Mouse (Mus musculus) thymus, postnatal 0 days (tissue): ENCODE results near the gene Bpifa6. TPM values are rescaled to one million over a fixed set of nuclear protein-coding genes. Genes with fewer than 3 reads are reported as not detected.
"Not testable (repeated sequence)": the region's sequence is repeated elsewhere in the genome, so short reads cannot be mapped to it uniquely, and the experiment has no call there.

ENCODE experiments used
- DNase-seq: peaks from one replicate; pipeline ENCODE4 v3.0.0-alpha.2; 2015; ENCODE audit warnings: low spot score
- polyA plus RNA-seq: library from polyadenylated mRNA; unstranded; fragments of >200 nt; fragmentation: Nextera tagmentation; extraction: Ambion mirVana; gene quantifications from 2 replicates; pipeline ENCODE4 v1.2.1, GENCODE M21; 2015

The Bpifa6 gene
- 0.10 and 0.17 TPM in 2 replicates for polyA plus RNA-seq

DNA sequence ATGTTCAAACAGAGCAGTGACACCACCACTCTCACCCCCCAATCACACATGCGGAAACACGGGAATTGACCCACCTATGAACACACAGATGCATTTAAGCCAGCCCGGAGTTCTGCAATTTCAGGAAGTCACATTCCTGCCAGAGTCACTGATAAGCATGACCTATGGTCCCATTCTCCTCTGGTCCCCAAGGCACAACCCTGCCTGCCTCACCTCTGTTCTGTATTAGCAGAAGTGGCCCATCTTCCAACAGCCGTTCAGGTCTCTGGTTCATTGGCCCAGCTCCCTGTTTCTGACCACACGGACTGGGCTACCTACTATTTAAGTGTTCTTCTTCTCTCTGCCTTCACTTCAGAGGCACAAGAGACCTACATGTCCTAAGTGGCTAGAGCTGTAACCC is at the start of gene Bpifa6:
Bpifa6 (plus strand) TSS at position 364 of the 400 bp plus-strand sequence.
- DNase-seq = no peak

DNA sequence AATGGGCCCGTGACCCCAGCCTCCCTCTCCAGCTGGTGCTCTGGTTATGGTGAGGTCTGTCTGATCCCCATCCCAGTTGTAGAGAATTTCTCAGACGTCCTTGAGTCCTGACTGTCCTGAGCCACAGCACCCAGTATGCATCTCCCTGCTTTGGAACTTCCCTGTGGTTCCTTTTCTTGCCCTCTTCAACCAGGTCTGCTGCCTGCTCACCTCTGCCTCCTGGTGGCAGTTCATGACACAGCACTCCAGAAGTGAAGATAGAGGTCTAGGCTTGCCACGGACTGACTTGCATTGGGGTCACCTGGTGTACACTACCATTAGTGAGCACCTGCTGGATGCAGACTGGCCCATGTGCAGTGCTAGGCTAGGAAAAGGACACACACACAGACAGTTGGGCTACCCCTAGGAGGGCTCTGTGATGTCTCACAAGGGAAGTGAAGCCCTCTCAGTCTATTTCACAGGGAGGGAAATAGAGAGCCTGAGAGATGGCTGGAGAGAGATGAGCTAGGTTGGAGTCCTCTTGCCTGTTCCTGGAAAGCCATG is 44.8 kb upstream of the Bpifa6 start:
- DNase-seq = peak; percentile 52

DNA sequence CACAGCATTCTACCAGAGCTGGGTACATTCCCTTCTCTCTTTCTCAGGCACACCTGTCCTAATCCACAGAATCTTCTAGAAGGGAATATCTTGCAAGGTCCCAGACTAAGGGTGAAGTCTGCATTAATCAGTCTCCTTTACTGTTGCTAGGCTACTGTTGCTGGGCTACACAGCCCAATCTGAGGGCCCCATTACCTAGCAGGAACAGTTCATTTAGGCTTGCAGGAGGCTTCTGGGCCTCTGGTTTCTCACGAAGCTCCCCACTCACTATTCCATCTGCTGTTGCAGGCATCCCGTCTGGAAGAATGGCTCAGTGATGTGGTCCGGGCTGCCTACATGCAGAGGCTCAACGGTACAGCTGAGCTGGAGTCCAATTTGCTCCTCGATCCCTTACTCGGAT is 43.6 kb upstream of the Bpifa6 start:
- no peak for DNase-seq

DNA sequence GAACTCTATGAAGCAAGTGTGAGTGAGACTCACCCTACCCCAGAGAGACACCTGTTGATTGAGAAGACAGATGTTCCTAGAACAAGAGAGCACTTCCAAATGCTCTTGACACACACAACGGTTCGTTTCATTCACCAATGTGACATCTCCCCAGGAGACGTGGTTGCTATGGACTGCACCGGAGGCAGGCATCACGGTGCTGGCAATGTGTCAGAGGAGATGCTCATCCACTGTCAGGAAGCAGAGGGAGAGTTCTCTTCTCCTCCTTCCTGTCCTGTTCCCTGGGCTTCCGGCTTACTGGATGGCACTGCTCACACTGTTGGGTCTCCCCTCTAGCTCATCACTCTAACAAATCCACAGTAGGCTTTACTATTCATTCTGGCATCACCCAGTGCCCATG is 41.4 kb upstream of the Bpifa6 start:
- no peak for DNase-seq

DNA sequence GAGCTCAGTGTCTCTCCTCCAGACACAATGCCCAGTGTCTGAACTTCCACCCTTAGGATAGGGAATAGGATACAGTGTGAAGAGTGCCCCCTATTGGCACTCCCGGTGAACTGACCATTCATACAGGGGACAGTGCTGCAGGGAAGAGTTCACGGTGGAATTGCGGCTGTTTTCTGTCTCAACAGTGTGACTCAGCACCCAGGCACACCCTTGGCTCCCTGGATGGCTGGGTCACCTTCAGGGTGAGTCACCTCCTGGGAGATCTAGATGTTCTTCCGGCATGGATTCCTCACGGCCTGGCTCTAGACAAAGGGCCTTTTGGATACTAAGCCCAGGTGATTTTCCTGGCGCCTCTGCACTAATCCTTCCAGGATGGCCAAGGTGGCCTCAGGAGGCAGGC is 39.4 kb upstream of the Bpifa6 start:
- DNase-seq = no peak

DNA sequence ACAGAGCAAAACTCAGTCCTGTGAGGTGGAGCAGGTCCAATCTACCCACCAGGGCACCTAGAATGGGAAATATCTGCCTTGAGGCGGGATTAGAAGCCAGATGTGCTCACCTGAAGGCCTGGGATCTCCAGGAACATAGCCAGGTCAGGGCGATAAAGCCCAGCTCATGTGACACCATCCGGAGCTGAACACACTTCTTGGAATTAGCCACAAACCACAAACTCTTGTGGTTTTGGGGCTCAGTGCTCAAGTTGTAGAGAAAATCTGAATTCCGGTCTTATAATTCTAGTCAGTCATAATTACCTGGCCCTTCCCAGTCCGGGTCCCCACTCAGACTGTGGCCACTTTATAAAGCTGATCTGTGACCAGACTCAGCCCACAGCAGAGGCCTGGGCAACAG is 36.9 kb upstream of the Bpifa6 start, which contains the start of gene Bpifb4:
Bpifb4 (plus strand) TSS at position 370 of the 400 bp plus-strand sequence.
- DNase-seq = no peak

DNA sequence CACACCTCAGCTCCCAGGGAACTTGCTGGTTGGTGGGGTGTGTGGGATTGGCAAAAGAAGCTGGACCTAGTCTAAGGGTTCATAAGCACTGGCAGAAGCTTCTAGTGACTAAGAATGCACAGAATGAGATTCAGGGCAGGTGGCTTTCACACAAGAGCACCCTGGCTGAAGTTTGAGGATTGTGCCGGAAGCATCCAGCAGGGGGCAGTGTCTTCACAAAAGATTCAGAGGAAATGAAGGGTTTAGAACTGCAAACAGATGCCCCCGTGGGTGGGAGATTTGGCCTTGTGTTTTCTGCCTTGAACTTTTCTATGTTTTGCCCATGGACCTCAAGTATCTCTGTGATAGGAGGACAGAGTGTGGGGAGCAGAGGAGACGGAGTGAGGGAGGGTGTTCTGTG is 31.2 kb upstream of the Bpifa6 start:
- peak; percentile 59 for DNase-seq

DNA sequence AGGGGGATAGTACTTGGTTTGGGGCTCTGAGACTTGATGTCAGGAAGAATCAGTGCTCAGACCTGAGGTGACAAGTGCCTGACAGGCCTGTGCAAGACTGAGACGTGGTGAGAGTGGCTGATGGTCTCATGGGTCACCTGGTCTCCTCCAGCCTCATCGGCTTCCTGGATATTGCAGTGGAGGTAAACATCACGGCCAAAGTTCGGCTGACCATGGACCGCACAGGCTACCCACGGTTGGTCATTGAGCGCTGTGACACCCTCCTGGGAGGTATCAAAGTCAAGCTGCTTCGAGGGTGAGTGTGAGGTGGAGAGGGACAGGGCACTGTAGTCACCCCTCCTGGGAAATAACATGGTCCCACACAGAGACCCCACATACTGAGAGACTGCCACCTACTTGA is 30.2 kb upstream of the Bpifa6 start:
- no peak for DNase-seq

DNA sequence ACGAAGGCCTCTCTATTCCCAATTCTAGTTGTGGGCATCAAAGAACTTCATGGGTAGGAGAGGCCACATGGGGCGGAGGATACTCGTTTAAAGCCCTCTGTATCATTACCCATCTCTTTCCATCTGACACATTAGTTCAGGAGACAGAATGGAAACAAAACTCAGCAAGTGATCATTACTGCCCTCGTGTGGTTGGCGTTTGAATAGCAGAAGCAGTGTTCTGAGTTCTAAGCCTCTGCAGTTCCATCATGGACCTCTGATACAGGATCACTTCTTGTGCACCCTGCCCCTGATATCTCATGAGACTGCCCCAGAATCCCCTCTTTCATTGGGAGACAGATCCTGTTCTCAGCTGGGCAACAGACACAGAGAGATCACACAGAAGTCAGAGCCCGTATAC is 21.8 kb upstream of the Bpifa6 start:
- DNase-seq = peak; percentile 64

DNA sequence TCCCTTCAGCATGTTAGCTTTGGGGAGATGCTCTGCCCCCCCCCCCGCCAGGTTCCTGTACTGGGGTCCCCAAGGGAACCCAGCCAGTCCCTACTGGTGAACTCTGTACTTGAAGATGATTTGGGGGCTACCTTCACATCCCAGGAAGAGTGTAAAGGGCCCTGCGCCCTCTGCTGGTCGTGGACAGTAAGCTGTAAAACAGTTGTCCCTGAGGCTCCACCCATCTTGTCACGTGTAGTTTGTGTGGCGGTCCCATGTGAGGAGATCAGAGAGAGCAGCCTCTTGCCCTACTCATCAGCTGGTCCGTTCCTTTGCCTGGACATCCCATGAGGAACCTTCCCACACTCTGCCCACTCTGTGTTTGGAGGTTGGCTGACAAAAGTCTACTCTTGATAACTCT is 20.9 kb upstream of the Bpifa6 start:
- DNase-seq = peak; percentile 77

DNA sequence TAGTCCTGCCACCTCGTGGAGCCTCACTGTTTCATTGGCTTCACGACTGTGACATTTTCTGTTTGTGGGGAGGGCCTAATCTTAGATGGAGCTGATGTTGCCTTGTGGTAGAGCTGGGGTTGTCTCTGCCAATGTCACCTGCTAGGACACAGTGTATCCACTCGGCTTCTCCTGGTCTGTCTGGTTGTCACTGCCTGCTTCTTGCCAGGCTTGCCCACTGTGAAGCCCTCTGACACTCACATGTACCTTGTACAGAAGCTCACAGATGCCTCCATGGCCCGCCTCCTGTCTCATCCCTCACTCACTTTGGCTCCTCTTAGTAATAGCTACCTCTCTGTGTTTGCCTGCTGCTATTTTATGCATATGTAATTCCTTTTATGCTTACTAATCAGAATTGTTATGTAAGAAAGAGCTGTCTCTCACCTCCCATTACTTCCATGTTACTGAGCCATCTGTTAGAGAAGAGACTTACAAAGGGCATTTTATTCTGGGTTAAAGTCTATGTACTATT is 11.9 kb upstream of the Bpifa6 start:
- DNase-seq = no peak

DNA sequence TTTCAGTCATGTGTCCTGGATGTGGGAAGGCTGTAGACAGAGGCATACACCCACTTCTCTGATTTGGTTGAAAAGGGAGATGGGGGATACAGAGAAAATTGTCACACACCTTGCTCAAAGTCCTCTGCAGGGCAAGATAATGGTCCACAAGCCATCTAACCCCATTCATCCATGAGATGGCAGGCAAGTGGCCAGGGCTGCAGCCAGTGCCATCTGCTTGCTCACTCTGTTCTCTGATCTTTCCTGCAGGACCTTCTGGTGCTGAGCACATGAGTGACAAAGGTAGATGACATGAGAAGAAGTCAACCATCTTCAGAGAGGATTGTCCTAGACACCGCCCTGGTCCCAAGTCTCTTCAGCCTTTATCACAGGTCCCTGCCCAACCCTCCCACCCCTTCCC is 11.4 kb upstream of the Bpifa6 start:
- no peak for DNase-seq

DNA sequence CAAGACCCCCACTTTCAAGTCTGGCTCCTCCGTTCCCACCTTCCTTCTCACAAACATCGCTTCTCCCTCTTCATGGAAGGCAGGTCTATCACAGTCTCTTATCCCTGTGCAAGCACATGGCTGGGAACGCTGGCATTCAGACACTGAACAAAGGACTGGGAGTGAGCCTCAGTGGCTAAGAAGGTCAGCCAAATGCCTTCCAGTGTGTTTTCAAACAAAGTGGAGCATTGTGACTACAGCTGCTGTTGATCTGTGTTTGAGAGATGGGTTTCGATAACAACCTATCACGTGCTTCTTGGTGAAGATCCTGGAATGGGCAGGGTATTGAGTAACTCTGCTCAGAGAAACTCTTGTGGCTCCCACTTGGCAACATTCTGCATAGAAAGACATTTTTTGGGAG is 4.5 kb upstream of the Bpifa6 start:
- DNase-seq = no peak

DNA sequence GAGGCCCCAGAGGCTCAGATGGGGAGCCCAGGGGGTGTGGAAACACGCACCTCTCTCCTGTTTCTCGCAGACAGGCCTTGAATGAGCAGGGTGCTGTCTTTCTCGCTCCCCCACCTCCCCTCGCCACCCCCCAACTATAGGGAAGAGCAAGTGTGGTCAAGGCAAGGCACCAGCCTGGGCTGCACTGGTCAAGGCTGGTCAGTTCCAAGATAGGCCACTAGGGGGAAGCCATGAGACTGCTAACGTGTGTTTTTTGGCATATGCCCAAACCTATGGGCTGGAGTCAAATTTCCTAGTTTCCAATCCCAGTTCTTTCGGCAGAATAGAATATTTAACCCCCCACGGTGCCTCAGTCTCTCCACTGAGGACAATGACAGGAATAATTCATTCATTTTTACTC is 21.0 kb downstream of the Bpifa6 start:
- peak; percentile 33 for DNase-seq

DNA sequence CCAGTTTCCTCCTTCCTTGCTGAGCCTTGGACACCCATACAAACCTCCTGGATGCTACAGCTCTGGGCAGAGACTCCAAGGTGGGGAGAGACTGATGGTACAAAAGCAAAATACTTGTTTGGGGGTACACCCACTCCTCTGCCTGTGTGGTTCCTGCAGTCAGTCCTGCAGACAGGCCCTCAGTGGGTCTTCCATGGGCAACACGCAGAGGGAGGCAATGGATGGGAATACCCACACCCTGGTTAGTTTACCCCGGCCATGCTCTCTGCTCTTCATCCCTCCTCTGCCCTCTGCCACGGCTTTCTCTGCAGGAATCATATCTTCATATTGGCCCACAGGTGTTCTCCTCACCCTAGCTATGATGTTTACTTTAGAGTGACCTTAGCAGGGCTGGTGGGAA is 25.8 kb downstream of the Bpifa6 start:
- no peak for DNase-seq

DNA sequence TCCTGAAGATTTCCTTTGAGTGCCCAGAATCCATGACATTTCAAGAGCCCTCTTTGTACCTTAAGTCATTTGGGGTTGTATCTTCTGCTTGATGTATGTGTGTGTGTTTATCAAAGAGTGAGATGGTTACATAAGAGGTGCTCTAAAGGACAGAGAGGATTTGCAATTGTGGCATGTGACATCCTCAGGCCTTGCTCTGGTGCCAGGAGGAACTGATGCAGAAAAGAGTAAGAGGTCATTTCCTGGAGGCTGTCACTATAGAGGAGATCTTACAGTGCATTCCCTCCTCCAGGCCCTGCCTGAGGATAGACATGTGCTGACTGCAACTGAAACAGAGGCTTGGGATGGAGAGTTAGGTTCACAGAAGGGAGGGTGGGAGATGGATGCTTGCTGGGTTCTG is 26.3 kb downstream of the Bpifa6 start:
- no peak for DNase-seq

DNA sequence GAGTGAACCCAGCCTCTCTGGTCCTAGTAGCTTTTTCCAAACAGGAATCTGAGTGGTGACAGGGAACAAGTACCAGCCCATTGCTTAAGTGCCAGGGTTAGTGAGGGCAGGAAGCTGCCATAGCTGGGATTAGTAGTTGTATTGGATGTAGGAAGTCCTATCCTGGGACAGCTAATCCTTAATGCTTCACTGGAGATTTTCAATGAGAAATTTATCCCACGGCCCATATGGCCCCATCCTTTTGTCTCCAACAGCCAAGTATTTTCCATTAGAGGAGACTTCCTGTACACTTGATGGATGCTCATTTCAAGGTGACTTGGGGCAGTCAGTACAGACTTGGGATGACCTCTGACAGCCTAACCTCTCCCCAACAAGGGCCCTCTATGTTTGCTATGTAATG is 29.7 kb downstream of the Bpifa6 start:
- no peak for DNase-seq

DNA sequence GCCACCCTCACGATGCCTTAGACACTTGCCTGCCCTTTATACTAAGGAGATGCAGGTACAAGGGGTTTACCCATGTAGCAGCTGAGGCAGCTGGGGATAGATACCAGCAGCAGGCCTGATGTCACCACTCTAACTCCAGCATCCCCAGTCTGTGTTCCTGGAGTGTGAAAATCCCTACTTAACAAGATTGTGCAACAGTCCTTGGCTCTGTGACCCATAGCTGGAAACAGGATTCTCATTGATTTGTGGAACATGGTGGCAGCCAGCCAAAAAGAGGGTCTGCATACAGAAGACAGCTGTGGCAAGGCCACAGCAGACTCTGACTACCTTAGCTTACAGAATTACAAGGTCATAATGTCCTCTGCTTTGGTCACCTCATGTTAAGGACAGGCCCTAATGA is 30.3 kb downstream of the Bpifa6 start:
- DNase-seq = no peak

DNA sequence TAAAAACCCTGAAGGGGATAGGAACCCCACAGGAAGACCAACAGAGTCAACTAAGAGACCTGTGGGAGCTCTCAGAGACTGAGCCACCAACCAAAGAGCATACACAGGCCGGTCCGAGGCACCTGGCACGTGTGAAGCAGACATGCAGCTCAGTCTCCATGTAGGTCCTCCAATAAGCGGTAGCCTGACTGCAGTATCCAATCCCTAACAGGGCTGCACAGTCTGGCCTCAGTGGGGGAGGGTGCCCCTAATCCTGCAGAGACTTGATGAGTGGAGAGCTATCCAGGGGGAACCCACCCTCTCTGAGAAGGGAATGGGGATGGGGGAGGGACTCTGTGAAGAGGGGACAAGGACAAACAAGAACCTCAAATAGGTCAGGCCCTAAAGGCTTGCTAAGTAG is 31.0 kb downstream of the Bpifa6 start:
- DNase-seq = no peak

DNA sequence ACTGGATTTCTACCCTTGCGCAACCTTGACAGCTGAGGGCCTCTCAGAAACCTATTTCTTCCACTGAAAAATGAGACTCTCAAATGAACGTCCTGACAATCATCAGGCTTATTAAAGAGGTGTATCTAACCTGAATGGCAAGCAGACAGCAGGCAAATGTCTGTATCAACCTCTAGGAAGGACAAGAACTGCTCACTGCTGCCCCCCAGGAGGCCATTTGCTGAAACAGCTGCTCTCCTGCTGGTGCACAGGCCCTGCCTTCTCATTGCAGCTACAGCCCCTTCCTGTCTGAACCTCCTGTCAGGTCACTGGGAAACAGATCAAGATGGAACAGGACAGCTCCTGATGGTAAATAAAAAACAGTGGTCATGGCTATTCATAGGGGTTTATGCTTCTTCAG is 31.6 kb downstream of the Bpifa6 start:
- no peak for DNase-seq

DNA sequence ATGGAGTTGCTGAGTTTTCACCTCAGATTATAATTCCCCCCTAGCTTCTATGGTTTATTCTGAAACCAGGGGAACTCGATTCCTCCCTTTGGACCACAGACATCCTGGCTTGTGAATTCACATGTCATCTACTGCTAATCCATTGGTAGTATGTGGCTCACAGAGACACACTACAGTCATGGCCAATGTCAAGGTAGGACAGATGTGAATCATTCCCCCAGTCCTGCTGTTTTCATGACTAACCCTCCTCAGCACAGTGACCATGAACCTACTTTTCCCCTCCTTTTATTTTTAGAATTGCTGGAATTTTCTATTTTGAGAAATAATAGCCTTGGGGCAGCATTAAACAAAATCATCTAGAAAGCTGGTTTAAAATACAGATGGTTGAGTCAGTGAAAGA is 32.6 kb downstream of the Bpifa6 start:
- no peak for DNase-seq

DNA sequence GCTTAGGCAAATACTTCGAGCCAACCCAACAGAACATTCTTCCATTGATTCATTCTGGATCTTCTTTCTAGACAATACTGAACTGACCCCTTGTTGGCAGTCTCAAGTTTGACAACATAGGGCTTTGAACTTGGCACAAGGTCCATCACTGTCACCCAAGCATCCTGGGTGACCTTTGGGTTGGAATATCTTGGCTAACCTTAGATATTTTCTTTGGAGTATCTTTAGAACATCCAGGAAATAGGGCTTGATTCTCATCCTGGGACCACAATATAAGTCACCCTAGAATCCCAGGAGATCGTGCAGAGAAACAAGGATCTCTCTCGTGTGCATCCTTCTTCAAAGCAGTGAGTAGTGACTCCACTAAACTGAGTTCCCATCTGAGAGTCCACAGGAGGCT is 33.2 kb downstream of the Bpifa6 start, which contains the start of gene Bpifa2:
Bpifa2 (plus strand) TSS at position 301 of the 400 bp plus-strand sequence.
- no peak for DNase-seq

DNA sequence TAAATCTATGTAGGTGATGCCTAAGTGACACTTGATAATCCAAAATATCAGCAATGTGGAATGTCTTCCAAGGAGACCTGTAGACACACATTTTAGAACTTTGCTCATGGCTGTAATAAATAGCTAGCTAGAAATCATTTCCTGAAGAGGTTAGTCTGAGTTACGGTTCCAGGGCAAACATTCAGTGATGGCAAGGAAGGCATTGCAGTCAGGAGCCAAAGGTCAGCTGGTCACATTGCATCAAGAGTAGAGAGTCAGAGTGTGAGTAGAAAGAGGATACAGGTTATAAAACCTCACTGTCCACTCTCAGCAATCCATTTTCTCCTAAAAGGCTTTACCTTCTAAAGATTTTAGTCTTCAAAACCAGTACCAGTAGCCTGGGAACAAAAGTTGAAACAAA is 43.2 kb downstream of the Bpifa6 start:
- DNase-seq = no peak

DNA sequence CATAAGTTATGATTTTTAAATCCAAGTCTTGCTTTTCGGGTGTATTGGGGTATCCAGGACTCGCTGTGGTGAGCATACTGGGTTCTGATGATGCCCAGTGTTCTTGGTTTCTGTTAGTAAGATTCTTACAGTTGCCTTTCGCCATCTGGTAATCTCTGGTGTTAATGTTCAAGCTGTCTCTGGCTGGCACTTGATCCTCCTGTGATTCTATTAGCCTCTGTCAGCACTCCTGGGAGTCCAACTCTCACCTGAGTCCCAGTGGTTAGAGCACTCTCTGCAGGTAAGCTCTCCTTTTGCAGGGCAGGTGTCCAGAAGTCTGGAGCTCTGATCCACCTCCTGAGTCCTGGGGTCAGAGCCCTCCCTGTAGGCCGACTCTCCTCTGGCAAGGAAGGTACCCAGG is 49.9 kb downstream of the Bpifa6 start:
- DNase-seq = not testable (repeated sequence)
